Mouse (Mus musculus): Measurements from ENCODE around the gene Phlda1.

Gene Phlda1

DNA sequence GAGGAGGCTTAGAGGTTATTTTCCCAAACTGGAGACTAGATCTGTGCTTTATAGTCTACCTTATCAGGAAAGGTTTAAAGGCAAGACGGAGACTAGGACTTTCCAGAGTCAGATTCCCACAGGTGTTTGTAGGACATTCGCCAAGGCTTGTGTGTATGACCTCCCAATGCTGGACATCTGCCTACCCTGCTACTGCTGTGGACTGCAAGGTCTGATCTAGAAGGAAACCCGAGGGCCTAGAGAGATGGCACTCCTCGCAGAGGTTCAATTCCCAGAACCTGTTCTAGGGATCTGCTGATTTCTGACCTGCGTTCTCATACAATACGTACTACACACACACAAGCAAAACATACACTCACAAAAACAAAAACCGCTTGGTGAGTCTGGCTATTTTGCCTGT lies 680 bp upstream of the Phlda1 start:
- DNase-seq (ENCODE audit: low spot score in 2 of 2): no peak

DNA sequence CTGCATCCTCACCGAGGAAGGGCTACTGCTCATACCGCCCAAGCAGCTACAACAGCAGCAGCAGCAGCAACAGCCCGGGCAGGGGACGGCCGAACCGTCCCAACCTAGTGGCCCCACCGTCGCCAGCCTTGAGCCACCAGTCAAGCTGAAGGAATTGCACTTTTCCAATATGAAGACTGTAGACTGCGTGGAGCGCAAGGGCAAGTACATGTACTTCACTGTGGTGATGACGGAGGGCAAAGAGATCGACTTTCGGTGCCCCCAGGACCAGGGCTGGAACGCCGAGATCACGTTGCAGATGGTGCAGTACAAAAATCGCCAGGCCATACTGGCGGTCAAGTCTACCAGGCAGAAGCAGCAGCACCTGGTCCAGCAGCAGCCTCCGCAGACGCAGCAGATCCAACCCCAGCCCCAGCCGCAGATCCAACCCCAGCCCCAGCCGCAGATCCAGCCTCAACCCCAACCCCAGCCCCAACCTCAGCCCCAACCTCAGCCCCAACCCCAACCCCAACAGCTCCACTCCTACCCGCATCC lies 907 bp downstream of the Phlda1 start:
- no peak for DNase-seq (ENCODE audit: low spot score in 2 of 2)

DNA sequence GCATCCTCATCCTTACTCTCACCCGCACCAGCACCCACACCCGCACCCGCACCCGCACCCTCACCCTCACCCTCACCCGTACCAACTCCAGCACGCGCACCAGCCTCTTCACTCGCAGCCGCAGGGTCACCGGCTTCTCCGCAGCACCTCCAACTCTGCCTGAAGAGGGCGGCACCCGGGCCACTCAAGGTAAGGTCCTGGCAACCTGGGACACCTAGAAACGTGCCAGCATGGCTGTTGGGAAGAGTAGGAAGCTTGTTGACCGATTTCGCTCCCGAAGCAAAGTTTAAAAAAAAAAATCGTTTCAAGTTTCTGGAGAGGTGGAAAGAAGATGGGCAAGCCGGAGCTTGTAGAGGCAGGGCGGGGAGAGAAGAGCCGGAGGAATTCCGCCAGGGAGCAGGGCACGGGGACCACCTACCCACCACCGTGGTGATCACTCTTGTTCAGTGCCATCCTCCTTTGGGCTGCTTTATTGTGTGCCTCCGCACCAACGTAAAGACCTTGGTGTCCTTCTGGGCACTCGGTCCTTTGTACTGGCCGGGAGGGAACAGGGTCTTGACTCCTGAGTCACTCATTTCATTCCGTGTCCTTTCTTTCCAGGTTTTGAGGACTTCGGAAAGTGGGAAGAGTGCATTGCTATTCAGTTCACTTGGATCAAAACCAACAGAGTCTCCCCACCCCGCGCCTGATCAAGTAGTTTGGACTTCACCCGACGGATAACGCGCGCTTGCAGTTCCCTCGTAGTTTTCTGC lies 1.6 kb downstream of the Phlda1 start:
- peak; percentile 58 to 59 for DNase-seq (ENCODE audit: low spot score in 2 of 2)

DNA sequence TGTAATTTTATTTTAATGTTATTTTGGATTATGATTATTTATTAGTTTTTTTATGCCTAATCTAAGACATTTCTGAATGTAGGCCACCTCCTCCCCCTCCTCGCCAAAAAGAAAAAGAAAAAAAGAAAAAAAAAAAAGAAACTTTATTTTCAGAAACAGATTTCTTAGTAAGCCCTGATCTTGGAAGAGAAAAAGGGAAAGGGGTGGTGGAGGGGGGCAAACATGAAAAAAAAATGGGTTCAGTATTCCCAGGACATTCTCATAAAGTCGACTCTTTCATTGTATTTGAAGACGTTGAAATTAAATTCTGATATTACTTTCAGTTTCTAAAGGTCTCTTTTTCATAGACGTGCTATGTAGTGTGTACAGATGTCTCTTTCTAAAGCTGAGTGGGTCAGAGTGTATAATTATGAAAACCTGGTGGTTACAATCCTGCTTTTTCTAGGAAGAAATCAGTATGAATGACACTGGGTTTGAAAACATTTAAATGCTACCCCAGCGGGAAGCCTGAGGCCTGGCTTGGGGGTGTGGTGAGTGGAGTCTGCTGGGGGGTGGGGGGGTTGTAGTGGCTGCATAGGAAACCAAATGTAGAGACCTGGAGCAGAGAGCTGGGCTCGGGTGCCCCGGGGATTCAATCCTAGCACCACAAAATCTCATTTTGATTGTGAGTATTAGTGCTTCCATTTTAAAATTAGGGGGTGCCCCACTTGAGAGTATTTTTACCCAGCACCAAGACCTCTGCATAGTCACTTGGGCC lies 2.4 kb downstream of the Phlda1 start:
- DNase-seq (ENCODE audit: low spot score in 2 of 2): no peak

DNA sequence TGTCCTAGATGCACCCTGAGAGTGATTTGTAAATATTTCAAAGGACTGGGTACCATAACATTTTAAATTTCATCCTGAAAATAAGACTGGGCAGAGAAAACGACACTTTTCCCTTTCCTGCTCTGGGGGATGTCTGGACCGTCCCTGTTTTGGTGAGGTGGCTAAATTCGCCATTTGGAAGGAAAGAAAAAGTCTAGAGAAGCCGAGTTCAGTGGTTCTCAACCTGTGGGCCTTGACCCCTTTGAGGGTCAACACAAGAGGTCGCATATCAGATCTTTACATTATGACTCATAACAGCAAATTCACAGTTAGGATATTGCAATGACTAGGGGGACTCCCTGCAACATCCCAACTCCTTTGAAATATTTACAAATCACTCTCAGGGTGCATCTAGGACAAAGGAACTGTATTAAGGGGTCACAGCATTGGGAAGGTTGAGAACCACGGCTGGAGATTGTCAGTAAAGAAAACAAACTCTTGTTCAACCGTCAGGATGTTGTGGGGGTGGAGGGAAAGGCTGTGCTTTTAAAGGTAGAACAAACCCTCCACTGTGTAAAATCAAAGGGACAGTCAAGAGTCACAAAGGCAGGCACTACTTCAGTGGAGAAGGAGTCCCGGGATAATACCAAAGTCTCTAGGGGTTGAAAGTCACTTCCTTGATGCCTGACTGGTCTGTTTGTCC lies 3.2 kb downstream of the Phlda1 start:
- DNase-seq (ENCODE audit: low spot score in 2 of 2): no peak

DNA sequence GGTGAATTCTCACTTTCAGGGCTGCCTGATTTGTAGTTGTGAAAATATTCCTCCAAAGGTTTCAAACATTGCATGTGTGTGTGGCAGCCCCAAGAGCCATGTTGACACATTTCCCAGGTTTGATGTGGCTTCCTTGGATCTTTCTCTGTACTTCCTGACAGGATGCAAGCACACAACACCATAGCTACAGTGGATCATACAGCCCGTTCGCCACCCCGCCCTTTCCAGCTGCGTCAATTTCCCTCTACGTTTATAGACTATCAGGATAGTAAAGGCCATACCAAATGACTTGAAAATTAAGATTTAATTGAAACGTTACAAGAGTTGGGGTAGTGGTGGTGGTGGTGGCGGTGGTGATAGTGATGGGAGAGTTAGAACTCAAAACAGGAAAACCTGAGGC lies 3.9 kb downstream of the Phlda1 start:
- no peak for DNase-seq (ENCODE audit: low spot score in 2 of 2)

DNA sequence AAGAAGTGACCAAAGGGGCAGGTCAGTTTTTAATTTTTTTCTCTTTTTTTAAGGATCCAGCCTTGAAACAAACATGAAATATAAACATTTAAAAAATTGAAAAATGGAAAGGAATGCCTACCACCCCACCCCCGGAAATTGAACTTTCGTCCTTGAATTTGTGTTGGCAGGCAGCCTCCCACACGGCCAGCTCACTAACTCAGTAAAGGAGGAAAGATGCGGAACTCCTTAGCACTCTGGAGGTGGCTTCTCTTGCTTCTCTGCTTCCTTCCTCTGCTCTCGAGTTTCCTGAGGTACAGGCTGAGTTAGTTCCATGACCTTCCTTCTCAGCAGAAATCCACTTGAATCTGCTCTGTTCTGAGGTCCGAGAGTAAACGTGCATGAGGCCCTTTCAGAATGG lies 4.7 kb downstream of the Phlda1 start:
- DNase-seq (ENCODE audit: low spot score in 2 of 2): no peak

DNA sequence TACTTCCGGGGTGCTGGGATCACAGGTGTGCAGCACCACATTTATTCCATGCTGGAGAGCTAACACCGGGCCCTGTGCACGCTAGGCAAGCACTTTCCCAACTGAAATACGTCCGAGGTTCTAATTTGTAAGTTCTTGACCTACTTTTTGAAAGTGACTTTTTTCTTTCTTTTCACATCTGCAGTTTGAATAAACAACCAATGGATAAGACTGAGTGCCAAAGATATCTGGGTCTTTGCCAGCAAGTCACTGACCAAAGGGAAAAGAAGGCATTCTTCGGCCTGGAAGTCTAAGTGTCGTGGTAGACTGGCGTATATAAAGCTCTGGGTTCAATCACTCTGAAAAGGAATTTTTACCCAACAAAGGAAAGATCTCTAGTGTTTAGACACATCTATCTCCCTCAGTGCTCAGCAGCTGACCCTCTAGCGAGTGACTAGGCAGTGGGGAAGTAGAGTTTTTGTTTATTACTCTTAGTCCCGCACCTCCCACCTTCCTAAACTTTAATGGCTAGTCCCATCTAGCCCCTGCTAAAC lies 6.0 kb downstream of the Phlda1 start:
- no peak for DNase-seq (ENCODE audit: low spot score in 2 of 2)

DNA sequence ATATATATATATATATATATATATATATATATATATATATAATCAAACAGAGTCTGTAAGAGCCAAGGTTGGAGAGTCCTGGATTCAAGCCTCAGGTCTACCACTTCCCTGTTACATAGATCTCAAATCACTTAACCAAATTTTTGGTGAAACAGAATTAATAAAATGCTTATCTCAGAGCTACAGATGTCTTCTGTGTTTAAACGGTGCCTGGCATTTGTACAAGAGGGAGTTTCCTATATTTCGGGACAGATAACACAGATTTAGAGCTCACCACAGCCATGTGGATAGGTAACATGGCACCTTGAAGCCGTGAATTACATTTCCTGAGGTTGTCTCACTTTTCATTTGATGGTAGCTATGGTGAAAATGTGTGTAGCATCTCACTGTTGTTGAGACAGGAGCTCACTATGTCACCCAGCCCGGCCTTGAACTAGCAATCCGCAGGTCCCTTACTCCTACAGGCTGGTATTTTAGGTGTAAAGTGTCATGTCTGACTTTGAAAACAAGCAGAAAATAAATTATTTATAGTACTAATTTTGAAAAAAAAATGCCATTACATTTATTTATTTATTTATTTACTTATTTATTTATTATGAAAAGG lies 8.3 kb downstream of the Phlda1 start:
- DNase-seq (ENCODE audit: low spot score in 2 of 2): no peak

DNA sequence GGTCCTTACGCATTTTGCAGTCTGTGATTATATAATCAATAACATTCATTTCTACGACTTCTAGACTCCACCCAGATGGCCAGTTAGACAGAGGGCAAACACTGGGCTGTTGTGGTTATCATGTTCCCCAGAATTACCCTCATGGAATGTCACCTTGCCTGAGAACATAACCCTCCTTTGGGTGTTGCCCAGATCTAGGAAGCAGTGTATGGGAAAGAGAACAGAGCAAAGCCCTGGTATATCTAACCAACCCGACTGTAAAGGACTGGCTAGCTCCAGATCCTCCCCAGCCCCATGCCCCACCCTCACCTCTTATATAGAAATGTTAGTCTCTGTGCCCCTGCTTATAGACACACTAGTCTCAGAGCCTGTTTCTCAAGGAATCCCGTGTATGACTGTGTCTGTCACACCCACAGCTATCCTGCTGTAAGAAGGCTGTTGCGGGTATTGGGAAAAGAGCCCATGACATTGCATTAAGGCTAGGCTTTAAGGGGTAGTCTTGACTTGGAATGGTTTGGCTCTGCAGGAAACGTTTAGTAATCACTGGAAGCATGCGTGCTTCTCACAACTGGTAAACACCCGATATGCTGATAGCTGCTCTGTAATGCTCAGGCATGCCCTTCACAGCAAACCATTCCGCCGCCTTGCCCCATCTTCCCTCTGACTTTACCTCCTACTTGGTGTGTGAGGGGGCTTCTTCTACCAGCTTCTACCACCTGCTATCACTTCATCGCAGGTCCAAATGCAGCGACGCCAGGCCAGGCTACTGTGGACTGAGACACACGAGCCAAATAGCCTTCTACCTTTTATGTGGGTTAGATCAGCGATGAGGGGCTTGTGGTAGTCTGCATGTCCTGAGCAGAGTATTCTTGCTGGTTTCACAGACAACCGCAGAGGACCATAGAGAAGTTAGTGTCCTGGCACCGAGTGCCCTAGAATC lies 9.3 kb downstream of the Phlda1 start:
- no peak for DNase-seq (ENCODE audit: low spot score in 2 of 2)

DNA sequence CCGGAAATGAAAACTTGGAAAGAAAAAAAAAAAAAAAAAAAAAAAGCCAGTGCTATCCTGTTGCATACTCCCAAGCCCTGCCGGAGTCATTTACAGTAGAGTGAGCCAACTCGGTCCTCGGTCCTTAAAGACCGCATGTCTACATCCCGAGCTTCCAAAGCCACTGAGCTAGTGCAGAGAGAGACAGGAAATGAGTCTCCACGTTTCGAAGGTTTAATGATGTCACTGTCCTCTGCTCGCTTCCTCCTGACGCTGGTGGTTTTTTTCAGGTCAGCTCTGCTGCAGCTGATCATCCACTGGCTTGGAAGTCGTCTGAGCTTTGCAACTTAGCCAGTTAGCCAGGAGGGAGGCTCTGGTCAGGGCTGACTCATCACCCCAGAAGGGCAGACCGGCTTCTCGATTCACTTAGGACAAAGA lies 10.1 kb downstream of the Phlda1 start:
- no peak for DNase-seq (ENCODE audit: low spot score in 2 of 2)

DNA sequence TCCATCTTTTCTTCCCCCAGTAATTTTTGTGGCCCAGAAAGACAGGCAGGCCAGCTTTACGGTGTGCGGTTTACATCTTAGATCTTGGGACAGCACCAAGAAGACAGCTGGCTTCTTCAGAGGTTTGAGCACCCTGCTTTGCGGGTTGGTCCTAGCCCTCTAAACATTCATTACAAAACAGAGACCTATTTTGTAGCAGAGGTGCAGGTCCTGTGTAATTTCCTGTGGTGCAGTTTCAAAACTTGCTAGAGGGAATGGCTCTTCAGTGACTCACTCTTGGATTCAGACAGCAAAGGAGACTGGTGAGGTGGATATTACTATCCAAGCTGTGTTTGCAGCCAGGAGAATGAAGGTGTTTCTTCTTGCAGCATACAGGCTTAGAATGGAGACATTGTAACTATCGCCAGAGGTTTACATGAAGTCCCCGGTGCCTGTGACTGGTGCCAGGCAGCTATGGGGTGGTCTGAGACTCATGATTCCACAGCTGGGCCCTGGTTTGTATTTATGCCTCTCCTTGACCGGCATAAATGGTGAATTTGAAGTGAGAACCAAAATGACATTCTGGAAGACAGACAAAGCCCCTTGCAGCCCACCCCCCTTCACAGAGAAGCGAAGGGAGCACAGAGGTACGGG lies 10.8 kb downstream of the Phlda1 start:
- no peak for DNase-seq (ENCODE audit: low spot score in 2 of 2)

DNA sequence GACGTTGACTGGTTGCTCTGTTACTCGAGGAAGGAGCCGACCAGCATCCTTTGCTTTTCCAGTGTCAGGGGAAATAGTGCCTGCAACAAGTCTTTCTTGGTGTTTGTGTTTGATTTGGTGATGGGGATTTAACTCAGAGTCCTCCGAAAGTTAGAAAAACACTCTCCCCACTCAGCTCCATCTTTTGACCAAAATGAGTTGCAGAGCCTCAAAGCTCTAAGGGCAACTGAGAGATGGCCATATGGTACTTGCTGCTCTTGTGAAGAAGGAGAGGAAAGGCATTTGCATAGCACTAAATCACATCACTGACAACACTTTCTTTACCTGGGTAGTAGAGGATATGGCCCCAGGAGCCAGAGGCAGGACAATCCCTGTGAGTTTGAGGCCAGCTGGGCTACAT lies 12.3 kb downstream of the Phlda1 start:
- DNase-seq (ENCODE audit: low spot score in 2 of 2): no peak

DNA sequence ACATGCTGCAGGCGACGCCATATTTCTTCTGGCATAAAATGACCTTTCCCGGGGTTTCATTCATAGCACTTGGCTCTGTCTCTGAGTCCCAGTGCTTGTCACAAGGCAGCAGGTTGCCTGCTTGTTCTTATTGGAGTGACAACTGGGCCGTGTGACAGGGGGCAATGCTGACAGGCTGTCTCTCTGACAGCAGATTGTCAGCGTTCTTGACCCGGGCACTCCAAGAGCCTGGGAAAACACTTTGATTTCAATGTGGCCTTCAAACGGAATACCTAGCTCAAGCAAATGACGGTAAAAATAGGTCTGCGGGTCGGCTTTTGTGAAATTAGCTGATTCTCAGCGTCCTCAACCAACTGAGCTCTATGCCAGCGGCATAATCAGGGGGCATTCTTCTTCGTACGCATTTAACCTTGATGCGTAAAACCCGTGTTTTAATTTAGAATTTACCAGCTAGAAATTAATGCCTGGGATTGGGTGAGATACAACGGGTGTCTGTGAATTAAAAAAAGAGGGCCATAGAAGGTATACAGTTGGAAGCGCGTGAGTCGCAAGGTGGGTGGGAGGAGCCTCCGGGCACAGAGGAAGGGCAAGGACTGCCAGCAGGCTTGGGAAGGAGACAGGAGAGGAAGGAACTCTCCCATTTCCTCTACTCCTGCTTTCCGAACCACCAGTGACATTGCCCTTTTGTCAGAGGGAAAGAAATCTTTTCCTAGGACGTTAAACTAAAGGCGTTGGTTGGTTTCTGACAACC lies 13.7 kb downstream of the Phlda1 start:
- no peak for DNase-seq (ENCODE audit: low spot score in 2 of 2)

DNA sequence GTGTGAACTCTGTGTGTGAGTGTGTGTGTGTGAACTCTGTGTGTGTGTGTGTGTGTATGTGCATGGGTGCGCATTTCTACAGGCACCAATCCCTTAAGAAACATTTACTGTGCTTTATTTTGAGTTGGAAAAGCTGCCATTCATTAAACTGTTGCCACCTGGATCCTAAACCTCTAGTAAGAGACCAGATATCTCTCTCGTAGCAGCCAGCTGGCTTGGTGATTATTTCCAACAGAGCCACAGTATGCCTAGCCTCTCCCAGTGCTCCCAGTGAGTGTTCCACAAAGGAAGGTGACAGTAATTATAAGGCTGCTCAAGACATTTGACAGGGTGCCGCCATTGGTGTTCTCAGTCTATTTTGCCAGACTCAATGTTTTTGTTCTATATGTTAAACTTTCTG lies 14.5 kb downstream of the Phlda1 start:
- no peak for DNase-seq (ENCODE audit: low spot score in 2 of 2)

DNA sequence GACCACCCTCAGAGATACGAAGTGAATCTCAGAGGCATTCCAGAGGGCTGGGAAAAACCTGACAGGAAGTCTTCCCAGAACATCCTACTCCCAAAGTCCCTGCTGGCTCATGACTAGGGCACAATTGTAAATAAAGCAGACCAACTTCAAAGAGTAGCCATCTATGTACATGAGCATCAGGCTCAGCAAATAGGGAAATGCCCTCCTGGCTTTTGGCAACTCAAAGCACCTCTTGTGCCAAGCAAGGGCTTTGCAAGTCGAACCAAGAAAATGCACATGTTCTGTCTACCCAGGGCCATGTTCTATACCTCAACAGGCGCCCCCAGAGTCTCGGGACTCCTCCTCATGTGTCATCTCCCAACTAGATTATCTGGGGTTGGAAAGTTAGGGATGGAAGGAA lies 15.6 kb downstream of the Phlda1 start:
- no peak for DNase-seq (ENCODE audit: low spot score in 2 of 2)

DNA sequence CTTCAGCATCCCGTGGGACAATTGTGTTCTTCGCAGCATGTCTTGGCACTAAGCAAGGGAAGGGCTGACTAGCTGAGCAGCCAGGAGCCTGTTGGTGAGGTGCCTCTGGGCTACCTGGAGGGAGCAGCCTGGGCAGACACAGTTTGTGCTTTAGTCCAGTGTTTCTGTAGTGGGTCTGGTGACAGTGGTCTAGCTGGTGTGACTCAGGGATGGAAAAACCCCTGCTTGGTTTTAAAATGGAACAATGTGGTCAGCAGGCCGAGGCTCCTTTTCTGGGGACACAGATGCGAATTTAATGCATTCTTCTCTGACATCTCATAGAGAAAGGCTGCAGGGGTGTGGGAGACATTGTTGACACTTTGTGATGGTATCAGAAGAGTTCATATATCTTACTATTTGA lies 16.1 kb downstream of the Phlda1 start:
- no peak for DNase-seq (ENCODE audit: low spot score in 2 of 2)

DNA sequence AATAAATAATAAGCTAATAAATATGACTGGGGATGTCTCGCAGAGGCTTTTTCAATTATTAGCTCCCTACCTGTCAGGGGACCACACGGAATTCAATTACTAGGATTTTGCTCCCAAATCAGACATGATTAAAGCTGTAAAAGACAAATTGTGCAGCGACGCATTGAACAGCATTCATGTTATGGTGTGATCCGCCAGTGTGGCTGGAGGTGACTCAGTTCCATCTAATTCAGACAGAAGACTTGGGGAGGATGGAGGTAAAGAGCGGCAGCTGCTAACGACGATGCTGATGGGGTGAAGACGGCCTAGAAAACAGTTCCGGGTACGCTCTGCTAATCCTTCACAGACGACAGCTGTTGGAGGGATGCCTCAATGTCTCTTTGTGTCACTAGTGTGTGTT lies 17.8 kb downstream of the Phlda1 start:
- DNase-seq (ENCODE audit: low spot score in 2 of 2): no peak

DNA sequence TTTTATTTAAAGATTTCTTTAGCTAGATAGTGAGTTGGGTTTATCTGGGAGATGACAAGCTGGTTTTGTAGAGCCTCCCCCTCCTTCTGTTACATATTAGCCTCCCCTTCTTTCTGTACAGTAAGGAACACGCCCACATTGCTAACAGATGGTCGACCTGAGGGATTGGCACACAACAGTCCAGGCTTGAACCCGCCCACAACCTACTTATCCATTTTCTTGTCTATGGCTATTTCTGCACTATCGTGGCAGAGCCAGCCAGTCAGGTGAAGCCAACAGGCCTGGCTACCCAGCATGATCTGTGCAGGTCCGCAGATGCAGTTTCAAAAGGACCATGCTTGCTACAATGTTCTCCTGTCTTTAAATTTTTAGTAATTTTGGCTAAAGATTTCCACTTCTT lies 21.0 kb downstream of the Phlda1 start:
- no peak for DNase-seq (ENCODE audit: low spot score in 2 of 2)

DNA sequence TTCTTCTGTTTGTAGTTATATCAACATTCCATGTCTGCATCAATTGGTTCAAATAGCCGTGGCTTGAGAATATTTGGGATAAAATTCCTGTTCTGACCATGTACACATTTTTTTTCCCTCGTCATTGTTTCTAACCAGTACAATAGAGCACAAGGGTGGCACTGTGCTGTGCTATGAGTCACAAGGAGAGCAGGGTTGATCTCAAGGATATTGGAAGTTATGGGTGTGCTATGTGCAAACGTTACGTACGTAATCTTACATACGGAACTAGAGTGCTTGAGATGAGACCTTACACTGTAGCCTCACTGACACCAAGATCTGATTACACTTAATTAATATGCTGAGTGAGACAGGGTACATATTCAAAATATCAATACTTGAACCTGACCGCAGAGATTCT lies 21.5 kb downstream of the Phlda1 start:
- no peak for DNase-seq (ENCODE audit: low spot score in 2 of 2)

Measured in frontal cortex, postnatal 14 days (tissue).